Mouse (Mus musculus) liver, embryonic 16.5 days (tissue): ENCODE measurements around the gene Pald1. TPM values are rescaled to one million over a fixed set of nuclear protein-coding genes. Genes with fewer than 3 reads are reported as not detected.

ENCODE experiments used
- ATAC-seq: fragments of 200-750 bp; cut with Nextera tagmentation; 2 replicates; pipeline ENCODE4 v1.8.0; 2017; ENCODE audit warnings: low read depth, mild to moderate bottlenecking, moderate number of reproducible peaks, moderate library complexity
- H3K27ac ChIP-seq: fragments of 300-500 bp; sonication (generic); 2 replicates; pipeline ENCODE4 v1.5.1; 2014; ENCODE audit warnings: mild to moderate bottlenecking, low read length
- H3K27me3 ChIP-seq: fragments of 300-500 bp; sonication (generic); 2 replicates; pipeline ENCODE4 v1.6.1; 2014; ENCODE audit warnings: low read depth, low read length, mixed read lengths; ENCODE audit not compliant: control insufficient read depth, insufficient read depth
- H3K36me3 ChIP-seq: fragments of 300-500 bp; sonication (generic); 2 replicates; pipeline ENCODE4 v1.6.1; 2014; ENCODE audit warnings: mild to moderate bottlenecking; ENCODE audit not compliant: control insufficient read depth, insufficient read depth
- H3K4me1 ChIP-seq: fragments of 300-500 bp; sonication (generic); 2 replicates; pipeline ENCODE4 v1.6.1; 2014; ENCODE audit warnings: low read depth, low read length, mixed read lengths; ENCODE audit not compliant: control insufficient read depth
- H3K4me2 ChIP-seq: fragments of 300-500 bp; sonication (generic); 2 replicates; pipeline ENCODE4 v1.6.1; 2014; ENCODE audit warnings: low read depth, low read length, mixed read lengths
- H3K4me3 ChIP-seq: fragments of 300-500 bp; sonication (generic); 2 replicates; pipeline ENCODE4 v1.5.1; 2014; ENCODE audit warnings: low read depth, mild to moderate bottlenecking, low read length
- H3K9ac ChIP-seq: fragments of 300-500 bp; sonication (generic); 2 replicates; pipeline ENCODE4 v1.6.1; 2014; ENCODE audit warnings: low read depth, low read length
- H3K9me3 ChIP-seq: fragments of 300-500 bp; sonication (generic); replicated peaks from 2 replicates; pipeline ENCODE4 v1.6.1; 2016; ENCODE audit warnings: low read length; ENCODE audit not compliant: control insufficient read depth
- WGBS: fragments of 180-500 bp; shearing (Covaris S2); extraction: QIAGEN DNeasy Blood & Tissue Kit; methylation state at CpG from one replicate; pipeline ENCODE4 v1.1.7; 2014; ENCODE audit not compliant: insufficient replicate concordance; 5-methylcytosine and 5-hydroxymethylcytosine counted together
- polyA plus RNA-seq: library from polyadenylated mRNA; unstranded; fragments of >200 nt; fragmentation: Nextera tagmentation; extraction: Ambion mirVana; gene quantifications from 2 replicates; pipeline ENCODE4 v1.2.1, GENCODE M21; 2015

Pald1 gene
- polyA plus RNA-seq, 1 experiment from 2014 or later: 6.5 TPM

GRCm38 (mm10) chr10:61327545-61327944 lies 55.8 kb downstream of the Pald1 start:
- no peak overlapping the region for H3K4me2 ChIP-seq
- H3K36me3 ChIP-seq: no peaks in the 10 kb centered on the region
- H3K4me3 ChIP-seq: no peak overlapping the region
- no peak overlapping the region for H3K27ac ChIP-seq
- WGBS: 69% methylated on average over 10 of the region's 10 CpGs
- H3K9me3 ChIP-seq: no peaks in the 10 kb centered on the region
- H3K27me3 ChIP-seq: no peaks in the 10 kb centered on the region
- H3K9ac ChIP-seq: no peak overlapping the region
- ATAC-seq: no peak
- no peaks in the 10 kb centered on the region for H3K4me1 ChIP-seq

DNA sequence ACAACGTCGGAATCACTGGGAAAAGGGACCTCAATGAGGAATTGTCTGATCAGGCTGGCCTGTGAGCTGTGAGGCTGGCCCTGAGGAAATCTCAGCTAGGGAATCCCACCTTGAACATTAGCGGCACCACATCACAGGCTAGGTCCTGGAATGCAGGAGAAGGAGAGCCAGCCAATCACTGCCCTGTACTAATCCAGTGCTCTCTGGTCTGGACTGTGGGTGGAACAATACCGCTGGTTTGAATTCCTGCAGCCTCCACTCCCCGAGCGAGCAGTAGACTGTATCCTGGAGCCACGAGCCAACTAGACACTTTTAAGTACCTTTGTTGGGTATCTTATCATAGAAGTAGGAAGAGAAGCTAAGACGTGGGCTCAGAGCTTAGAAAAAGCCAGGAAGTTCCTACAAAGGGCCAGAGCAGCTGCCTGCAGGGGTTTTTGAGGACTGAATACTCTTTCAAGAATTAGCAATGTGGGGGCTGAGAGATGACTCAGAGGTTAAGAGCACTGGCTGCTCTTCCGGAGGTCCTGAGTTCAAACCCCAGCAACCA lies 57.5 kb downstream of the Pald1 start:
- H3K36me3 ChIP-seq: no peaks in the 10 kb centered on the region
- H3K9me3 ChIP-seq: no peaks in the 10 kb centered on the region
- no peak overlapping the region for H3K4me2 ChIP-seq
- no peaks in the 10 kb centered on the region for H3K27me3 ChIP-seq
- ATAC-seq: no peak
- H3K27ac ChIP-seq: no peak overlapping the region
- 49% methylated on average over 9 of the region's 9 CpGs for WGBS
- H3K4me1 ChIP-seq: no peaks in the 10 kb centered on the region
- no peak overlapping the region for H3K9ac ChIP-seq
- H3K4me3 ChIP-seq: no peak overlapping the region

- H3K9ac ChIP-seq: no peak overlapping the region
- no peak overlapping the region for H3K4me3 ChIP-seq
- no peaks in the 10 kb centered on the region for H3K27me3 ChIP-seq
- H3K27ac ChIP-seq: no peak overlapping the region
- H3K4me2 ChIP-seq: no peak overlapping the region
- ATAC-seq: no peak
- no peaks in the 10 kb centered on the region for H3K9me3 ChIP-seq
- no peaks in the 10 kb centered on the region for H3K4me1 ChIP-seq
- WGBS: 58% methylated on average over 8 of the region's 8 CpGs
- H3K36me3 ChIP-seq: no peaks in the 10 kb centered on the region
Observed at GRCm38 (mm10) chr10:61324717-61325116, 58.6 kb downstream of the Pald1 start.

GRCm38 (mm10) chr10:61318527-61318926 lies 64.8 kb downstream of the Pald1 start:
- Histone ChIP-seq H3K9ac (no peak overlapping the region), H3K4me2 (no peak overlapping the region), H3K27me3 (no peaks in the 10 kb centered on the region), H3K36me3 (no peaks in the 10 kb centered on the region), H3K4me1 (no peaks in the 10 kb centered on the region), H3K27ac (no peak overlapping the region), H3K9me3 (no peaks in the 10 kb centered on the region), H3K4me3 (no peak overlapping the region)
- ATAC-seq: no peak
- WGBS: 53% methylated on average over 3 of the region's 3 CpGs

- 64% methylated on average over 9 of the region's 9 CpGs for WGBS
- H3K36me3 ChIP-seq: no peaks in the 10 kb centered on the region
- H3K4me2 ChIP-seq: no peak overlapping the region
- no peaks in the 10 kb centered on the region for H3K9me3 ChIP-seq
- H3K9ac ChIP-seq: no peak overlapping the region
- H3K27ac ChIP-seq: no peak overlapping the region
- no peak overlapping the region for H3K4me3 ChIP-seq
- no peaks in the 10 kb centered on the region for H3K4me1 ChIP-seq
- no peaks in the 10 kb centered on the region for H3K27me3 ChIP-seq
- no peak for ATAC-seq
Observed at GRCm38 (mm10) chr10:61315324-61315880, 67.9 kb downstream of the Pald1 start.

GRCm38 (mm10) chr10:61313750-61314149 lies 69.6 kb downstream of the Pald1 start:
- no peak overlapping the region for H3K4me2 ChIP-seq
- no peak overlapping the region for H3K4me3 ChIP-seq
- H3K9ac ChIP-seq: no peak overlapping the region
- no peaks in the 10 kb centered on the region for H3K36me3 ChIP-seq
- 33% methylated on average over 7 of the region's 7 CpGs for WGBS
- H3K27me3 ChIP-seq: no peaks in the 10 kb centered on the region
- no peaks in the 10 kb centered on the region for H3K4me1 ChIP-seq
- H3K9me3 ChIP-seq: no peaks in the 10 kb centered on the region
- ATAC-seq: no peak
- H3K27ac ChIP-seq: no peak overlapping the region

- no peaks in the 10 kb centered on the region for H3K4me1 ChIP-seq
- H3K27me3 ChIP-seq: no peaks in the 10 kb centered on the region
- H3K9ac ChIP-seq: no peak overlapping the region
- peak overlapping the region; percentile 26 for H3K27ac ChIP-seq
- no peaks in the 10 kb centered on the region for H3K9me3 ChIP-seq
- no peaks in the 10 kb centered on the region for H3K36me3 ChIP-seq
- no peak overlapping the region; the same call in 1 of the 2 replicates for H3K4me2 ChIP-seq
- peak; percentile 89 for ATAC-seq
- H3K4me3 ChIP-seq: no peak overlapping the region
- 28% methylated on average over 7 of the region's 7 CpGs for WGBS
Observed at GRCm38 (mm10) chr10:61312754-61313153, 70.6 kb downstream of the Pald1 start.

- peak overlapping the region; percentile 26; the same call in 1 of the 2 replicates for H3K27ac ChIP-seq
- H3K4me2 ChIP-seq: no peak overlapping the region
- H3K9ac ChIP-seq: no peak overlapping the region
- ATAC-seq: 0 out of 2 replicates have a peak, but pooled peaks have one; percentile 2
- no peaks in the 10 kb centered on the region for H3K27me3 ChIP-seq
- H3K4me1 ChIP-seq: no peaks in the 10 kb centered on the region
- H3K9me3 ChIP-seq: no peaks in the 10 kb centered on the region
- H3K36me3 ChIP-seq: no peaks in the 10 kb centered on the region
- no peak overlapping the region for H3K4me3 ChIP-seq
- 55% methylated on average over 6 of the region's 6 CpGs for WGBS
Observed at GRCm38 (mm10) chr10:61312159-61312558, 71.2 kb downstream of the Pald1 start.

GRCm38 (mm10) chr10:61308706-61309320 lies 74.5 kb downstream of the Pald1 start:
- WGBS: 56% methylated on average over 12 of the region's 12 CpGs

More at GRCm38 (mm10) chr10:61308706-61309320, 74.5 kb downstream of the Pald1 start:
- no peak overlapping the region for H3K4me3 ChIP-seq
- H3K9ac ChIP-seq: no peak overlapping the region
- H3K9me3 ChIP-seq: no peaks in the 10 kb centered on the region
- no peaks in the 10 kb centered on the region for H3K27me3 ChIP-seq
- ATAC-seq: no peak
- H3K36me3 ChIP-seq: no peaks in the 10 kb centered on the region
- H3K4me1 ChIP-seq: no peaks in the 10 kb centered on the region
- no peak overlapping the region for H3K4me2 ChIP-seq
- H3K27ac ChIP-seq: no peak overlapping the region
